Mouse (Mus musculus) heart, postnatal 0 days (tissue): ENCODE measurements around the gene Pomt2. TPM values are rescaled to one million over a fixed set of nuclear protein-coding genes. Genes with fewer than 3 reads are reported as not detected.

Experiments used
- ATAC-seq: fragments of 200-750 bp; cut with Nextera tagmentation; 2 replicates; pipeline ENCODE4 v1.8.0; 2017; ENCODE audit warnings: low read depth, moderate number of reproducible peaks, moderate library complexity; ENCODE audit not compliant: insufficient read depth
- DNase-seq: peaks from one replicate; pipeline ENCODE4 v3.0.0-alpha.2; 2016; ENCODE audit warnings: low spot score
- H3K27ac ChIP-seq: fragments of 300-500 bp; sonication (generic); 2 replicates; pipeline ENCODE4 v1.5.1; 2014; ENCODE audit warnings: low read depth, mild to moderate bottlenecking
- H3K27me3 ChIP-seq: fragments of 300-500 bp; sonication (generic); 2 replicates; pipeline ENCODE4 v1.6.1; 2014; ENCODE audit warnings: low read length, mixed read lengths; ENCODE audit not compliant: control insufficient read depth, insufficient read depth
- H3K36me3 ChIP-seq: fragments of 300-500 bp; sonication (generic); replicated peaks from 2 replicates; pipeline ENCODE4 v1.6.1; 2014; ENCODE audit warnings: low read length, mixed read lengths; ENCODE audit not compliant: control insufficient read depth, insufficient read depth
- H3K4me1 ChIP-seq: fragments of 300-500 bp; sonication (generic); 2 replicates; pipeline ENCODE4 v1.6.1; 2014; ENCODE audit warnings: antibody characterized with exemption; ENCODE audit not compliant: control insufficient read depth, insufficient read depth
- H3K4me2 ChIP-seq: fragments of 300-500 bp; sonication (generic); 2 replicates; pipeline ENCODE4 v1.6.1; 2014; ENCODE audit warnings: low read depth, mild to moderate bottlenecking, low read length, moderate library complexity
- H3K4me3 ChIP-seq: fragments of 300-500 bp; sonication (generic); 2 replicates; pipeline ENCODE4 v1.5.1; 2014; ENCODE audit warnings: low read depth, low read length
- H3K9ac ChIP-seq: fragments of 300-500 bp; sonication (generic); replicated peaks from 2 replicates; pipeline ENCODE4 v1.6.1; 2014; ENCODE audit warnings: low read depth, low read length, mixed read lengths
- H3K9me3 ChIP-seq: fragments of 300-500 bp; sonication (generic); replicated peaks from 2 replicates; pipeline ENCODE4 v1.6.1; 2016; ENCODE audit warnings: low read length; ENCODE audit not compliant: control insufficient read depth
- CTCF ChIP-seq: IDR thresholded peaks from 2 replicates; pipeline ENCODE4 v1.5.1; 2016; ENCODE audit warnings: antibody characterized with exemption, control low read depth, low read depth
- EP300 ChIP-seq: IDR thresholded peaks from 2 replicates; pipeline ENCODE4 v1.6.1; 2016; ENCODE audit warnings: antibody characterized with exemption, low read depth
- WGBS: fragments of 180-500 bp; shearing (Covaris S2); extraction: QIAGEN DNeasy Blood & Tissue Kit; methylation state at CpG from one replicate; pipeline ENCODE4 v1.1.7; 2014; 5-methylcytosine and 5-hydroxymethylcytosine counted together
- polyA plus RNA-seq: library from polyadenylated mRNA; unstranded; fragments of >200 nt; fragmentation: Nextera tagmentation; extraction: Ambion mirVana; gene quantifications from 2 replicates; pipeline ENCODE4 v1.2.1, GENCODE M21; 2015
- total RNA-seq: library from RNA; depleted of rRNA; stranded (reverse); fragments of >200 nt; gene quantifications from 2 replicates; pipeline ENCODE4 v1.2.3, GENCODE M21; 2014; ENCODE audit warnings: low replicate concordance

Pomt2 gene
- total and polyA plus RNA-seq, 2 experiments from 2014 or later: 6.5 to 22.7 TPM

DNA sequence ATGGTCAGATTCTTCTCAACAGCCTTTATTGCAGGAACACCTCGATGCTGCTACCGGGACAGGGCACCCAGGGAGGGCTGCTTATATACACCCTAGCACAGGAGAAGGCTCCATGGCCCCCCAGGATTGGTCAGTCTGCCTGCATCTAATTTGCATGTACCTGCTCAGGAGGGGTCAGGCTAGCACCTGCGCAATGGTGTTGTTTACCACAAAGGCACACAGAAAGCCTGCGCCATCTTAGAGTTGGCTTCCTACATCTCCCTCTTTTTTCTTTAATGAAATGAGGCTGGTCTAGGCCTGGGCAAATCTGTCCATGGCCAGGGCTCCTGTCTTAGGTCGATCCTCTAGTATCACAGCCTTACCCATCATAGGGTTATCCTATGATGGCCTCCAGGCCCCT, 1.7 kb upstream of the Pomt2 start:
- H3K4me2 ChIP-seq: no peak overlapping the region
- H3K9ac ChIP-seq: no peak overlapping the region
- H3K4me3 ChIP-seq: no peak overlapping the region
- H3K36me3 ChIP-seq: no peaks in the 10 kb centered on the region
- DNase-seq (no peak), ATAC-seq (no peak)
- H3K4me1 ChIP-seq: peaks cover 9% of the 10 kb centered on the region
- no peaks in the 10 kb centered on the region for H3K27me3 ChIP-seq
- TF ChIP-seq CTCF (no peak), EP300 (no peak)
- H3K9me3 ChIP-seq: 0 out of 2 replicates have a peak, but pooled peaks cover 3% of the 10 kb centered on the region
- H3K27ac ChIP-seq: no peak overlapping the region
- WGBS: 96% methylated on average over 5 of the region's 5 CpGs

DNA sequence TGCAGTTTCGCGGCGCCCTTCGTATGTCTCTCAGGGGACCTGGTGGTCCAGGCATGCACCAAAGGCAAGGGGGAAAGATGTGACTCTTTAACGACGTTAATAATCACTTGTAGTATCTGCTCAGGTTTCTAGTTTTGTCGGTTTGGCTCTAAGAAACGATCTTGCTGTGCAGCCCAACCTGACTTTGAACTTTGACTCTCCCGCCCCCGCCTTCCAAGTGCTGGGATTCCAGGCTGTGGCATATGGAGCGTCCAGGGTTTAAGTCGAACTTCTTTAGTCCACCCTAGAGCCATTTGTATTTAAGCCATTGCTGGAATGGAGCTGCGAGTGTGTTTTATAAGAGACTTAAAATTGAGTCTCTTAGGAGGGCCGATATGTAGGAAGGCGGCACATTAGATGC, 368 bp upstream of the Pomt2 start:
- Histone ChIP-seq H3K4me2 (peak overlapping the region; percentile 77), H3K27me3 (no peaks in the 10 kb centered on the region), H3K9me3 (0 out of 2 replicates have a peak, but pooled peaks cover 3% of the 10 kb centered on the region), H3K9ac (peak overlapping the region; percentile 65), H3K36me3 (no peaks in the 10 kb centered on the region), H3K27ac (peak overlapping the region; percentile 76), H3K4me1 (peaks cover 9% of the 10 kb centered on the region), H3K4me3 (peak overlapping the region; percentile 94)
- 23% methylated on average over 15 of the region's 15 CpGs for WGBS
- ATAC-seq: no peak
- DNase-seq: no peak
- TF ChIP-seq EP300 (no peak), CTCF (no peak)

DNA sequence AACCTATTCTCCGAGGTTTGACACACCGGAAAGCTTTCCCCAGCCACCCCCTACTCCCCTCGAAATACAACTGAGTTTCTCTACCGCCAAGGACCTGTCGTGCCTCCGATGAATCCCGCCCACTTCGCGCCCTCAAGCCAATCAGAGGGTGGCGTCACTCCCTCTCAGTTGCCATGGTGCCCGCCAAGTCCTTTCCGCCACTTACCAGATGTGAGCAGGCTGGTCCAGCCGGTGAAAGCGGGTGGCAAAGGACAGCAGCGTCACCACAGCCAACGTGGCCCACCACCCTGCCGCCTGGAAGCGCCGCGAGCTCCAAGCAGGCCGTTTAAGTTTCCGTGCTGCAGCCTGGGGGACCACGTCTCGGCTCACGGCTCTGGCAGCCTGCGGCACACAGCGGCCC, 802 bp downstream of the Pomt2 start, which contains the start of gene Gstz1:
Gene Gstz1 (plus strand): TSS at position 200 of the 400 bp plus-strand sequence.
- TF ChIP-seq EP300 (no peak), CTCF (no peak; the same call in 1 of the 2 replicates)
- H3K27ac ChIP-seq: peak within 1 kb of the TSS; percentile 76
- peak within 1 kb of the TSS; percentile 77 for H3K4me2 ChIP-seq
- peak; percentile 84 for DNase-seq
- 0% methylated on average over 27 of the region's 27 CpGs for WGBS
- peak within 1 kb of the TSS; percentile 65 for H3K9ac ChIP-seq
- no peaks in the 10 kb centered on the region for H3K27me3 ChIP-seq
- H3K4me1 ChIP-seq: peaks cover 9% of the 10 kb centered on the region
- H3K4me3 ChIP-seq: peak within 1 kb of the TSS; percentile 94
- H3K36me3 ChIP-seq: no peaks in the 10 kb centered on the region
- peak; percentile 80 for ATAC-seq
- H3K9me3 ChIP-seq: 0 out of 2 replicates have a peak, but pooled peaks cover 3% of the 10 kb centered on the region

DNA sequence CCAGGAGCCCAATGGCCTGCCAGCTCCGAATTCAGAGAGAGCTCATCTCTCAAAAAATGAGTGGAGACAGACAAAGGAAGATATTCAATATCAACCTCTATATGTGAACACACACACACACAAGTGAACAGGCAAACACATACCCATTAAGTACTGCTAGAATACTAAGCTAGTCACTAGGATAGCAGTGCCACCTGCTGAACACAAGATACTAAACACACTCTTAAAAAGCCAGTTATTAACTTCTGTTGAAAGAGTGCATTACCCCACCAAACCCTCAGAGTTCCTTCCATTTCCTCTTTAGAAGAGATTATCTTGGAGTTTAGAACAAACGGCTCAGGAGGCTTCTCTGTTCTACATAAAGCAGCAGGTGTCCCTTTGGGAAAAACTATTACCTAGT, 5.6 kb downstream of the Pomt2 start:
- Histone ChIP-seq H3K9me3 (no peaks in the 10 kb centered on the region), H3K27me3 (no peaks in the 10 kb centered on the region), H3K4me1 (peaks cover 9% of the 10 kb centered on the region; the same call in 1 of the 2 replicates), H3K36me3 (peaks cover 9% of the 10 kb centered on the region), H3K4me3 (no peak overlapping the region), H3K9ac (no peak overlapping the region), H3K27ac (no peak overlapping the region), H3K4me2 (no peak overlapping the region)
- ATAC-seq (no peak), DNase-seq (no peak)
- no peak for TF ChIP-seq EP300
- no peak for TF ChIP-seq CTCF
- 52% methylated on average over 2 of the region's 2 CpGs for WGBS

DNA sequence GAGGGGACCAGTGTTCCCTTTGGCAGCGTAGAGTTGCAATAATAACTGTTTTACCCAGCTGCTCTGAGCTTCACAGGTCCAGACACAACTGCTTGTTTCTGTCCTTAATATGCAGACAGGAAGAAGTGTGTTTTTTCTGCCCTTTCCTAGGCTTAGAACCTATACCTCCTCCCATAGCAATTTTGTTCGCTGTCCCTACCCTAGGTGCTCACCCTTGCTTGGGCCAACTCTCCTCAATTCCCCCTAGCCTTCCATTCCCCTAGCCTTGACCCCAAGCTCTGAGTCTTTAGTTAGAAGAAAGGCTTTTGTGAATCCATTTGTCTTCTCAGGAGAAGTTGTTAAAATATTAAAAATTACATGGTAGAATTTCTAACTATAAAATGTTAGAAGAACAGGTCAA, 9.0 kb downstream of the Pomt2 start:
- WGBS: 76% methylated on average over 2 of the region's 2 CpGs

DNA sequence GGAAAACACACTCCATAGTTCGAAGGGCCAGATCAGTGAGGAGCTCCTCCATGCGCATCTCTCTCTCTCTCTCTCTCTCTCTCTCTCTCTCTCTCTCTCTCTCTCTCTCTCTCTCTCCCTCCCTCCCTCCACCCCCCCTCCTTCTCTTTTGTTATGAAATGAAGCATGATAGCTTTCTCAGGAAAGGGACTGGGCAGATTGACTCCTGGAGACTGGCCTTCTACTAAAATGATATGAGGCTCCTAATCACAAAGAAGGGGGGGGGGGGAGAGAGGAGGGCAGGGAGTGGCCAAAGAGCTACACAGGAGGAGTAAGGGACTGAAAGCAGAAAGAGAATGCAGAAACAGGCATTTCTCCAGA, 9.4 kb downstream of the Pomt2 start:
- no peaks in the 10 kb centered on the region for H3K9me3 ChIP-seq
- DNase-seq (no peak), ATAC-seq (no peak)
- no peak overlapping the region for H3K4me2 ChIP-seq
- H3K27me3 ChIP-seq: no peaks in the 10 kb centered on the region
- no peak overlapping the region for H3K9ac ChIP-seq
- H3K27ac ChIP-seq: no peak overlapping the region
- peaks cover 9% of the 10 kb centered on the region; the same call in 1 of the 2 replicates for H3K4me1 ChIP-seq
- TF ChIP-seq CTCF: no peak
- TF ChIP-seq EP300: no peak
- H3K4me3 ChIP-seq: no peak overlapping the region
- peaks cover 22% of the 10 kb centered on the region for H3K36me3 ChIP-seq
- WGBS: 83% methylated on average over 2 of the region's 2 CpGs

More for the DNA sequence above, 9.0 kb downstream of the Pomt2 start:
- peaks cover 9% of the 10 kb centered on the region; the same call in 1 of the 2 replicates for H3K4me1 ChIP-seq
- H3K27ac ChIP-seq: no peak overlapping the region
- TF ChIP-seq EP300 (no peak), CTCF (no peak)
- H3K9ac ChIP-seq: no peak overlapping the region
- no peaks in the 10 kb centered on the region for H3K9me3 ChIP-seq
- no peak overlapping the region for H3K4me3 ChIP-seq
- no peak for ATAC-seq
- H3K4me2 ChIP-seq: no peak overlapping the region
- no peaks in the 10 kb centered on the region for H3K27me3 ChIP-seq
- DNase-seq: no peak
- H3K36me3 ChIP-seq: peaks cover 19% of the 10 kb centered on the region
